Mouse (Mus musculus): ENCODE measurements around the gene Morn4. TPM values are rescaled to one million over a fixed set of nuclear protein-coding genes. Genes with fewer than 3 reads are reported as not detected.

Morn4 gene
- total RNA-seq, 2 experiments from 2014 or later: 65.6 to 67.0 TPM

GRCm38 (mm10) chr19:42051948-42052347 lies 34.2 kb downstream of the Morn4 start, which contains the start of gene 4933411K16Rik:
Gene 4933411K16Rik (plus strand): TSS chr19:42052248.
- no peak for TF ChIP-seq CTCF (conservative IDR thresholded peaks at IDR 0.05)
- Histone ChIP-seq H3K27ac (no peak within 1 kb of the TSS), H3K4me3 (no peak within 1 kb of the TSS)
- no peak for DNase-seq (ENCODE audit: low spot score in 2 of 2)

- Histone ChIP-seq H3K27ac (no peak overlapping the region), H3K4me3 (no peak overlapping the region)
- no peak for TF ChIP-seq CTCF (conservative IDR thresholded peaks at IDR 0.05)
- DNase-seq (ENCODE audit: low spot score in 2 of 2): no peak
Observed at GRCm38 (mm10) chr19:42051351-42051750, 34.8 kb downstream of the Morn4 start.

- no peak overlapping the region for H3K4me3 ChIP-seq
- no peak overlapping the region for H3K27ac ChIP-seq
- TF ChIP-seq CTCF (conservative IDR thresholded peaks at IDR 0.05): no peak
- DNase-seq (ENCODE audit: low spot score in 2 of 2): no peak
Observed at GRCm38 (mm10) chr19:42050251-42050650, 35.9 kb downstream of the Morn4 start.

GRCm38 (mm10) chr19:42045269-42046102 lies 40.7 kb downstream of the Morn4 start, which contains the start of gene Hoga1:
Gene Hoga1 (plus strand): TSS chr19:42045610.
- TF ChIP-seq CTCF (conservative IDR thresholded peaks at IDR 0.05): peak; percentile 76
- Histone ChIP-seq H3K4me3 (peak within 1 kb of the TSS; percentile 52), H3K27ac (0 out of 2 replicates have a peak within 1 kb of the TSS, but pooled peaks have one; percentile 28)
- DNase-seq (ENCODE audit: low spot score in 2 of 2): peak; percentile 42 to 52

GRCm38 (mm10) chr19:42043988-42044387 lies 42.2 kb downstream of the Morn4 start:
- Histone ChIP-seq H3K27ac (no peak overlapping the region), H3K4me3 (no peak overlapping the region)
- TF ChIP-seq CTCF (conservative IDR thresholded peaks at IDR 0.05): no peak
- no peak for DNase-seq (ENCODE audit: low spot score in 2 of 2)

- Histone ChIP-seq H3K4me3 (no peak overlapping the region), H3K27ac (no peak overlapping the region)
- no peak for DNase-seq (ENCODE audit: low spot score in 2 of 2)
- no peak for TF ChIP-seq CTCF (conservative IDR thresholded peaks at IDR 0.05)
Observed at GRCm38 (mm10) chr19:42038310-42038709, 47.8 kb downstream of the Morn4 start.

GRCm38 (mm10) chr19:42037167-42037702 lies 48.9 kb downstream of the Morn4 start:
- no peak for DNase-seq (ENCODE audit: low spot score in 2 of 2)
- TF ChIP-seq CTCF (conservative IDR thresholded peaks at IDR 0.05): no peak
- Histone ChIP-seq H3K27ac (no peak overlapping the region), H3K4me3 (no peak overlapping the region)

- Histone ChIP-seq H3K27ac (no peak overlapping the region), H3K4me3 (no peak overlapping the region)
- TF ChIP-seq CTCF (conservative IDR thresholded peaks at IDR 0.05): no peak
- DNase-seq (ENCODE audit: low spot score in 2 of 2): no peak
Observed at GRCm38 (mm10) chr19:42036357-42036756, 49.8 kb downstream of the Morn4 start.

- peak within 1 kb of the TSS; percentile 64 for H3K27ac ChIP-seq
Observed at GRCm38 (mm10) chr19:42035456-42036248, 50.5 kb downstream of the Morn4 start, which contains the start of gene Ankrd2. Gene Ankrd2 (plus strand): TSS chr19:42036000.

GRCm38 (mm10) chr19:42034881-42035455 lies 51.2 kb downstream of the Morn4 start:
- no peak for DNase-seq (ENCODE audit: low spot score in 2 of 2)
- no peak for TF ChIP-seq CTCF (conservative IDR thresholded peaks at IDR 0.05)
- Histone ChIP-seq H3K27ac (peak overlapping the region; percentile 64), H3K4me3 (no peak overlapping the region)

More at GRCm38 (mm10) chr19:42035456-42036248, 50.5 kb downstream of the Morn4 start, which contains the start of gene Ankrd2:
- peak; percentile 92 for TF ChIP-seq CTCF (conservative IDR thresholded peaks at IDR 0.05)
- H3K4me3 ChIP-seq: no peak within 1 kb of the TSS
- DNase-seq (ENCODE audit: low spot score in 2 of 2): peak; percentile 73 to 80

- Histone ChIP-seq H3K4me3 (no peak overlapping the region), H3K27ac (peak overlapping the region; percentile 12; the same call in 1 of the 2 replicates)
- DNase-seq (ENCODE audit: low spot score in 2 of 2): peak in 1 of 2 experiments; percentile 25
- no peak for TF ChIP-seq CTCF (conservative IDR thresholded peaks at IDR 0.05)
Observed at GRCm38 (mm10) chr19:42034146-42034775, 51.9 kb downstream of the Morn4 start.

- DNase-seq (ENCODE audit: low spot score in 2 of 2): no peak
- H3K4me3 ChIP-seq: no peak overlapping the region
- no peak overlapping the region for H3K27ac ChIP-seq
- no peak for TF ChIP-seq CTCF (conservative IDR thresholded peaks at IDR 0.05)
Observed at GRCm38 (mm10) chr19:42033611-42034010, 52.5 kb downstream of the Morn4 start.

Measured in layer of hippocampus, adult 2 months (tissue).